Mouse (Mus musculus): ENCODE results near the gene Krtcap2.

DNA sequence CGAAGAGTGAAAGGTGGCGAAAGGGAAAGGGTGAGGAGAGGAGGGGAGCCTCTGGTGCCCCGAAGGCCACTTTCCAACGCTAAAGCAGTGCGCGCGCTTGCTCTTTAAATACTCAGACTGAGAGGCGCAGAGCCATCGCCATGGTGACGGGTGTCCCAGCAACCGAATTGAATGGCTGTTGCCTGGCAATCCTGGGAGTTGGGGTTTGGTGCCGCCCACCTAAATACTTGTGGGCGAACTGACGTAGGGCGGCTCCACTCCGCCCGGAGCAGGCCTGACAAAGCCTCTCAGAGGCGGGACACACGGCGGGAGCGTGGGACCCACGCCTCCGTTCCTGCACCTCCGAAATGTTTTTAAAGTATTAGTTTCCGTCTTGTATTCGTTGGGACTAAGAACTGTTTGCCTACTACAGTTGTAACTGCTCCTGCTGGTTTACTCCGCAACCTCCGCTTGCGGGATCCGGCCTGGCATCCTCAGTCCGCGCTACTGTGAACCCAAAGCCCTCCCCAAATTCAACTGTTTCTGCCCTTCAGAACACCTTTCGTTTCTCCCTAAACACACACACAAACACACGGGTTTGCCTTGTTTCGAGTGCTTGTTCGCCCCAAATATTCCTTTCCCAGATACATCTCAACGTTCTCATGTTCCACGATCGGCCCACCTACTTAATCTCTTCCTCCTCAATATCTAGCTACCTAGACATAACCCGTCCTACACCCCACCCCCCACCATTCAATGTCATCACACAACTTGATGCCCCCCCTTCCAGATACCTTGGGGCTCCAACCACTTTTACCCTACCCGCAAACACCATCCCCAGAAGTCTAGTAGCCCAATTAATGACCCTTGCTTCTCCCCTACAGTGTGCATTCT lies 18.2 kb upstream of the Krtcap2 start:
- TF ChIP-seq CTCF (IDR thresholded peaks at IDR 0.05) (no peak), EP300 (IDR thresholded peaks at IDR 0.05) (no peak)
